Comparison of ENCODE assay signal across 8 mouse cellular contexts in the genomic region with DNA sequence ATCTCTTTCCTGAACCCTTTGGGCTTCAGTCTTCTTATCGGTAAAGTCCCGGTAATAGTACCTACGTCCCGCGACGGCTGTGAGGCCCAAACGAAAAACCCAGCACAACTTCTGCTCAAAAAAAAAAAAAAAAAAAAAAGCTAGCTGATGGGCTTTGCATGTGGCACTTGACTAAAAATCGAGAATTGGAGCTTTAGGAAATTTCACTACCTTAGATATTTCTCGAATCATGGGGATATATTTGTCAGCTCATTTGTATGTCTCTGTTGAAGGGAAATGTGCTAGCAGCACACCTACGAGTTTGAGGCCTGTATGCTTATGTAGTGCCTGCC. TPM values are rescaled to one million over a fixed set of nuclear protein-coding genes. Genes with fewer than 3 reads are reported as not detected.
A peak's percentile ranks its signal among the peaks of the same experiment; 100 is the strongest.
DNase-seq lines count a peak whose midpoint lies in the region; ATAC-seq and TF ChIP-seq lines count a peak whose summit lies in the region.

No protein-coding gene starts in this region.

- no peaks in the 10 kb centered on the region for H3K9me3 ChIP-seq in lung, embryonic 14.5 days (ENCODE audit: low read depth, low read length)
- no peaks in the 10 kb centered on the region for H3K9me3 ChIP-seq in embryonic facial prominence, embryonic 13.5 days
- no peaks in the 10 kb centered on the region for H3K9me3 ChIP-seq in intestine, postnatal 0 days (ENCODE audit: control insufficient read depth)
- no peaks in the 10 kb centered on the region for H3K9me3 ChIP-seq in neural tube, embryonic 15.5 days (replicated peaks)

- H3K27me3 ChIP-seq in lung, embryonic 14.5 days (ENCODE audit: insufficient read depth, low read length), result no peaks in the 10 kb centered on the region
- H3K27me3 ChIP-seq in embryonic facial prominence, embryonic 13.5 days, result no peaks in the 10 kb centered on the region
- H3K27me3 ChIP-seq in intestine, postnatal 0 days (replicated peaks; ENCODE audit: control insufficient read depth, insufficient read depth, low read length), result no peaks in the 10 kb centered on the region
- no peaks in the 10 kb centered on the region for H3K27me3 ChIP-seq in neural tube, embryonic 15.5 days (replicated peaks)

- 0 out of 2 replicates have a peak, but pooled peaks cover 6% of the 10 kb centered on the region for H3K36me3 ChIP-seq in lung, embryonic 14.5 days (ENCODE audit: insufficient read depth)
- H3K36me3 ChIP-seq in embryonic facial prominence, embryonic 13.5 days, result 0 out of 2 replicates have a peak, but pooled peaks cover 9% of the 10 kb centered on the region
- no peaks in the 10 kb centered on the region for H3K36me3 ChIP-seq in intestine, postnatal 0 days (ENCODE audit: control insufficient read depth, insufficient read depth)
- no peaks in the 10 kb centered on the region for H3K36me3 ChIP-seq in neural tube, embryonic 15.5 days

- WGBS in lung, embryonic 14.5 days, result under 1% methylated on average over 10 of the region's 10 CpGs
- under 1% methylated on average over 10 of the region's 10 CpGs for WGBS in embryonic facial prominence, embryonic 13.5 days
- 0% methylated on average over 10 of the region's 10 CpGs for WGBS in intestine, postnatal 0 days
- under 1% methylated on average over 10 of the region's 10 CpGs for whole genome bisulfite sequencing in neural tube, embryonic 15.5 days

- no peak for TF ChIP-seq CTCF in lung, embryonic 14.5 days (IDR thresholded peaks at IDR 0.05; ENCODE audit: low read depth)
- no peak for TF ChIP-seq CTCF in intestine, postnatal 0 days (IDR thresholded peaks at IDR 0.05; ENCODE audit: low read depth)

- H3K4me1 ChIP-seq in lung, embryonic 14.5 days (ENCODE audit: insufficient read depth), result no peaks in the 10 kb centered on the region
- peaks cover 19% of the 10 kb centered on the region for H3K4me1 ChIP-seq in embryonic facial prominence, embryonic 13.5 days
- 0 out of 2 replicates have a peak, but pooled peaks cover 6% of the 10 kb centered on the region for H3K4me1 ChIP-seq in intestine, postnatal 0 days (replicated peaks; ENCODE audit: control insufficient read depth, insufficient read depth, low read length)
- H3K4me1 ChIP-seq in neural tube, embryonic 15.5 days, result peaks cover 21% of the 10 kb centered on the region

- peak overlapping the region; percentile 95 for H3K9ac ChIP-seq in lung, embryonic 14.5 days
- peak overlapping the region; percentile 95 for H3K9ac ChIP-seq in embryonic facial prominence, embryonic 13.5 days
- H3K9ac ChIP-seq in intestine, postnatal 0 days (ENCODE audit: low read depth, low read length), result peak overlapping the region; percentile 94
- H3K9ac ChIP-seq in neural tube, embryonic 15.5 days (replicated peaks), result peak overlapping the region; percentile 91

- H3K4me3 ChIP-seq in lung, embryonic 14.5 days (ENCODE audit: low read depth, low read length), result peak overlapping the region; percentile 94
- peak overlapping the region; percentile 94 for H3K4me3 ChIP-seq in embryonic facial prominence, embryonic 13.5 days
- H3K4me3 ChIP-seq in intestine, postnatal 0 days (ENCODE audit: low read depth, low read length), result peak overlapping the region; percentile 92
- H3K4me3 ChIP-seq in neural tube, embryonic 15.5 days (replicated peaks), result peak overlapping the region; percentile 91

- intact Hi-C loops in gastrocnemius, postnatal 36 days (cut with DNase I), result no loop called here

- peak overlapping the region; percentile 76 for H3K4me2 ChIP-seq in lung, embryonic 14.5 days
- H3K4me2 ChIP-seq in embryonic facial prominence, embryonic 13.5 days, result peak overlapping the region; percentile 68
- peak overlapping the region; percentile 67 for H3K4me2 ChIP-seq in intestine, postnatal 0 days (replicated peaks; ENCODE audit: low read depth)
- H3K4me2 ChIP-seq in neural tube, embryonic 15.5 days, result peak overlapping the region; percentile 68

- DNase-seq in lung, embryonic 14.5 days, result no peak
- DNase-seq in lung, postnatal 25 days (ENCODE audit: low spot score), result no peak
- DNase-seq in gastrocnemius, postnatal 36 days, result no peak
- no peak for DNase-seq in adrenal gland, adult 8-10 months
- DNase-seq in T-cell, adult 2 months (ENCODE audit: low spot score), result no peak

- ATAC-seq in lung, embryonic 14.5 days (ENCODE audit: insufficient read depth), result no peak
- no peak for ATAC-seq in embryonic facial prominence, embryonic 13.5 days (ENCODE audit: insufficient number of reproducible peaks, insufficient read depth, low FRiP score, low TSS enrichment, low read depth)
- no peak for ATAC-seq in intestine, postnatal 0 days
- ATAC-seq in neural tube, embryonic 15.5 days (ENCODE audit: low FRiP score), result no peak

- H3K27ac ChIP-seq in lung, embryonic 14.5 days (ENCODE audit: low read depth), result no peak overlapping the region
- H3K27ac ChIP-seq in embryonic facial prominence, embryonic 13.5 days, result no peak overlapping the region
- H3K27ac ChIP-seq in intestine, postnatal 0 days (ENCODE audit: low read depth, low read length), result peak overlapping the region; percentile 87; the same call in 1 of the 2 replicates
- 0 out of 2 replicates have a peak overlapping the region, but pooled peaks have one; percentile 82 for H3K27ac ChIP-seq in neural tube, embryonic 15.5 days (replicated peaks)

RNA-seq across cellular contexts. Expression of a gene that starts 0.9 kb away (rescaled TPM):
- polyA plus RNA-seq in lung, embryonic 14.5 days (2014; fragmentation: Nextera tagmentation; extraction: Ambion mirVana), result 289 and 306 TPM in 2 replicates
- 313 and 324 TPM in 2 replicates for polyA plus RNA-seq in embryonic facial prominence, embryonic 13.5 days (2015; fragmentation: Nextera tagmentation; extraction: Ambion mirVana)
- polyA plus RNA-seq in intestine, postnatal 0 days (2015; fragmentation: Nextera tagmentation; extraction: Ambion mirVana), result 383 and 410 TPM in 2 replicates
- polyA plus RNA-seq in neural tube, embryonic 15.5 days (2015; fragmentation: Nextera tagmentation; extraction: Ambion mirVana), result 202 and 222 TPM in 2 replicates
- total RNA-seq in gastrocnemius, postnatal 36 days (2021), result 100 to 1,000 TPM; 129 to 153 TPM
- total RNA-seq in adrenal gland, adult 8-10 months (2022), result 100 to 1,000 TPM; 195 to 332 (median 231) TPM

RNA-seq across cellular contexts. Expression of a gene that starts 32.5 kb away (rescaled TPM):
- polyA plus RNA-seq in lung, embryonic 14.5 days (2014; fragmentation: Nextera tagmentation; extraction: Ambion mirVana), result 19.0 and 20.6 TPM in 2 replicates
- polyA plus RNA-seq in embryonic facial prominence, embryonic 13.5 days (2015; fragmentation: Nextera tagmentation; extraction: Ambion mirVana), result 20.1 and 21.3 TPM in 2 replicates
- polyA plus RNA-seq in intestine, postnatal 0 days (2015; fragmentation: Nextera tagmentation; extraction: Ambion mirVana), result 2.9 and 3.1 TPM in 2 replicates
- polyA plus RNA-seq in neural tube, embryonic 15.5 days (2015; fragmentation: Nextera tagmentation; extraction: Ambion mirVana), result 29.5 and 35.6 TPM in 2 replicates
- 1 to 10 TPM; 9.2 to 9.9 TPM for total RNA-seq in gastrocnemius, postnatal 36 days (2021)
- total RNA-seq in adrenal gland, adult 8-10 months (2022), result 10 to 100 TPM; 39.8 to 90.4 (median 58.0) TPM

Comparison
In these comparisons a context has a peak if more than half of its experiments do, and no peak if none do; other contexts are left out.
1. H3K27ac ChIP-seq: peak in intestine, postnatal 0 days (single experiment) and neural tube, embryonic 15.5 days (single experiment); none in lung, embryonic 14.5 days (single experiment) and embryonic facial prominence, embryonic 13.5 days (single experiment).
2. Peak in every context shown above with its lines, with median percentiles within 50 percentile points of each other: H3K4me2 ChIP-seq, H3K4me3 ChIP-seq and H3K9ac ChIP-seq.